Mouse (Mus musculus): ENCODE measurements at regions not wholly inside any gene's neighbourhood (a gene's known extent, or its start where the extent isn't known, plus 50 kb on each side); places are given as distances from the start of the nearest gene placed in this dataset.

DNA sequence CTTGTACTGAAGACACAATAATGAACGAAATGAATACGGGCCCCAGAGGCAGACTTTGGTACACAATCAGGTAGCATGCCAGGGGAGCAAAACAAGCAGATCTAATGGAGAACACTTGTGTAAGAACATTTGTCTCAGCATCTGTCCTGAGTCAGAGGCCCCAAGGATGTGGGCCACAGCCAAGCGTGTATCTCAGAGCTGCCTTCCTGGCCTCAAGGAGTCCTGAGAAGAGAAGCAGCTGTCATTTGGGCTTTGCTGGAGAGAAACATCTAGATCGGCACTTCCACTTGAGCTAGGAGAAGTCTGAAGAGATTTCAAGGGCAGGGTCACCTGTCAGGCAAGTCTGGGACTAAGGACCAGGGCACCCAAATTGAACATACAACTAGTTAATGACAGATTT lies 76.8 kb upstream of the Egln3 start:
- DNase-seq (ENCODE audit: extremely low read depth, low read depth), result no peak

DNA sequence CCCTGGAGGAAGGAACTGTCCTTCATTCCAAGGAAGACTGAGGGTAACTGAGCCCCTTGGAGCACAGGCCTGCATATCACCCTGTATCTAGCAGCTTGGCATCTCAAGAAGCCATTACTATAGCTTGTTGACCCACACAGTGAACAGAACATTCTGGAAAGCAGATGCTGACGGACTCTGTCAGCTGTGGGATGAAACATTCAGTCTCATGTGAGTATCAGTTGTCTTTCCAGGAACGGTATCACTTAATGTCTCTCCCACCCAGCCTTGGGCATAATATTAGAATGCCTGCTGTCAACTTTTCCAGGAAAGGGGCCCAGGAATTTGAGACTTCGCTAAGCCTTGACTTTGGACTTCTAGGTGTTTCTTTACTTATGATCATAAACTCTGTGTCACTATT lies 76.3 kb upstream of the Egln3 start:
- DNase-seq (ENCODE audit: extremely low read depth, low read depth), result no peak

DNA sequence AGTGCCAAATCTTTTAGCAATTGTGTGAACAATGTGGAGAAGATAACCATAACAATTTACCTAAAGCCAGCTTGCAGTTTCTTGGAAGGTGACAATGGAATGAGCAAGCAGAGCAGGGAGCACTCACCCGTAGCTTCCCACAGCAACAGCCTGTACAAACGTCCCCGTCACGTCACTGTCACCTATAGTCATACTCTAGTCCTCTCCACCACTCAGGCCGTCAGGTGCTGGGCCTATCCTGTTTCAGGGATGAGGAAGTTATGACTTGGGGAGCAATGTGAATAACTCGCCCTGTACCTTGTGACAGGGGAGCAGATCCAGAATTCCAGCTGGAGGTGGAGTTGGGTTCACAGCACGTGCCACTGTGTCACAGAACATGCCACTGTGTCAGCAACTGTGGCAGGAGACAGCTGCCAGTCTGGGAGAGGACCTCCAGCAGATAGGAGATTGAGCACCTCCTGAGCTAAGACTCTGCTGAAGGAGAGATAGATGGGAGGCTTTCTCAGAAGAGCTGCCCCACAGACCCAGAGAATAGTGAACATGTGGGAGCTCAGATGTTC lies 73.4 kb upstream of the Egln3 start:
- DNase-seq (ENCODE audit: extremely low read depth, low read depth), result no peak

DNA sequence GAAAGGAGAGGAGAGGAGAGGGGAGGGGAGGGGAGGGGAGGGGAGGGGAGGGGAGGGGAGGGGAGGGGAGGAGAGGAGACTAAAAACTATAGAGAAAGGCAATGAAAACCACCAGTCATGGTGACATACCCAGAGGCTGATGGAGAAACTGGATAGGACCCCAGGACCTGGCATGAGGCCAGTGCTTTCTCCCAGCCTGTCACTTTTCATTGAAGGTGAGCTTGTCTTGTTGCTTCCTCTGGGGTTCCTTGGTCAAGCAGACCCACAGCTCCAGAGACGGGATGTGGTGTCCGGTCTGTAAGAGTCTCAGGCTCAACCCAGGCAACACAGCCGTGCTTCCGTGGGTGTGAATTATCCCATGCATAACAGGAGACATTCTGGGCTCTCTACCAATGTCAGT lies 69.8 kb upstream of the Egln3 start:
- DNase-seq (ENCODE audit: extremely low read depth, low read depth), result no peak

- no peak for DNase-seq (ENCODE audit: extremely low read depth, low read depth)
These were observed 69.0 kb upstream of the Egln3 start for GRCm38 (mm10) chr12:54272696-54273095.

- no peak for DNase-seq (ENCODE audit: extremely low read depth, low read depth)
These were observed 68.6 kb upstream of the Egln3 start for GRCm38 (mm10) chr12:54272226-54272625.

- DNase-seq (ENCODE audit: extremely low read depth, low read depth), result no peak
These were observed 62.2 kb upstream of the Egln3 start for GRCm38 (mm10) chr12:54265852-54266251.

DNA sequence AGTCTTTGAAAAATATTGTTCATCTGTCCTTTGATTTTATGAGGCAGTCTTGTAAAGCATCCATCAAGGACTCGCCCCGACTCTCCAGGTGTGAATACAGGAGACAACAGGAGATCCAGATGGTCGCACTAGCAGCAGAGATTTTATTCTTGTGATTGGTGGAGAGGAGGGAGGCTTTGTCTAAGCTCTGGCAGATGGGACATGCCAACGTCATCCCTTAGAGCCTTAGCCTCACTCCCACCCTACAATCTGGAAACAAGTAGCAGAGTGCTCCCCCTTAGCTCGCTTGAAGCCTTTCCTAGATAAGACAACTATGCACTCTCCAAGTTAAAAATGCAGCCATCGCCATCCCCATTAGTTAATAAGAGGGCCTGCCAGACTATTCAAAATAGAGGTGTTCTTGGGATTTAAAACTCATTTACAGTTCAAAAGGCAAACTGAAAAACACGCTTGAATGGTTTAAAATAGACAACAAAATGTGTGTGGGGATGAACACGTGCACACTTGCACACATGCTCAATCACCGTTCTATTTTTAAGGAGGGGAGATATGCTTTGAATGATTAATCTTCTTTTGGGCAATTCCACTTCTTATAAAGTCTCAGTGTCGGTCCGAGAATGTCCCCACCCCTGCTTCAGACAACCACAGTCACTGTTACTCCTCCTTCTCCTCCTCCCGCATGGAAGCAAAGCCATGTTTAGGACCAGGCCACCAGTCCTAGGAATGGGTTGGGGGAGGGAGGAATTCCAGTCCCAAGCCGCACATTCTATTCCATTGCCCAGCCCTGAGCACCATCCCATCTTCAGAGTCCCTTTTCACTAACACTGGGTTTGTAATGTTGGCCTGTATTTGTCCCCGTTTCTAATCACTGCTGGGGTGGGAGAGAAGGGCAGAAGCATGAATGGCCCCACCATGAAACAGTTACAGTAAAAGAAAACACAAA lies 61.5 kb upstream of the Egln3 start:
- no peak for DNase-seq (ENCODE audit: extremely low read depth, low read depth)

DNA sequence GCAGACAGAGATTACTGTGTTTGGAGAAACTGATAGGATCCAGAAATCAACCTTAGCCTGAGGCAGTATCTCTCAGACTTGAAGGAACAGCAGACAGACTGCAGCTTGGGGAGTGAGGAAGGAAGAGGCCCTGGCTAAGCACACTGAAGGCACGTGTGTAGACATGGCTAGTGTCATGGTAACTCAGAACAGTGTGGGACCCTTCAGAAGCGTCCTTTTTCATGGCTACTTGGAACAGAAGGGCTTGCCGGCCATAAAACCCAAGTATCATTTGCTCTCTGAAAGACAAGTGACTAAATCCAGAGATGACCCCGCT lies 60.7 kb upstream of the Egln3 start:
- no peak for DNase-seq (ENCODE audit: extremely low read depth, low read depth)

DNA sequence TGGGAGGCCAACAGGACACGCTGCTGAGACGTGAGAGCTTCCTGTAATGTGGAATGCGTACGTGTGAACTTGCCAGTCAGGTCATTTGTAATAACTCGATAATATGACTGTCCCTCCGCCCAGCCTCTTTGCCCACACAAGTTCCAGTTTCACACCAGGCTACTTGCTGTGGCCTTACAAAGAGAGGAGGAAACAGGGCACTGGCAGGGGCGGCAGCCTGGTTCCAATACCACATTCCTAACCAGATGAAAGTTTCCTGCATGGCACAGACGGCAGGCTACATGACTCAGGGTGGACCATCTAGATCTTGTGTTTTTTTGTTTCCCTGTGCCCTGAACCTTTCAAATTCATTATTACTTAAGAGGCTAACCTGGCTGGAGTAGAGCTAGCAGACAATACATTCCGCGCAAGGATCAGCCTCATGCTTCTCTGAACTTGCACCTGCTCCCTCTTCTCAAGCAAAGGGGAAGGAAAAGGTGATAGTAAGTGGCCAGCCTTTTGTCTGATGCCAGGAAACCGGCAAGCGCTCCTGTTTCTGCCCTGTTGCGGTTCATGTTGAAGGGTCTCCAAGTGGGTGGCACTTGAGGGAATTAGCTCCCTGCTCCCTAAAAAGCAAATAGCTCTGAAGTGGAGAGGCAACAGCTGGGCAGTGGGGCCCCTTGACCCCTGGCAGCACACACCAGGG lies 60.2 kb upstream of the Egln3 start:
- no peak for DNase-seq (ENCODE audit: extremely low read depth, low read depth)

- DNase-seq (ENCODE audit: extremely low read depth, low read depth), result no peak
These were observed 58.8 kb upstream of the Egln3 start for GRCm38 (mm10) chr12:54262236-54263005.

GRCm38 (mm10) chr12:54261426-54261825 lies 57.8 kb upstream of the Egln3 start:
- no peak for DNase-seq (ENCODE audit: extremely low read depth, low read depth)

DNA sequence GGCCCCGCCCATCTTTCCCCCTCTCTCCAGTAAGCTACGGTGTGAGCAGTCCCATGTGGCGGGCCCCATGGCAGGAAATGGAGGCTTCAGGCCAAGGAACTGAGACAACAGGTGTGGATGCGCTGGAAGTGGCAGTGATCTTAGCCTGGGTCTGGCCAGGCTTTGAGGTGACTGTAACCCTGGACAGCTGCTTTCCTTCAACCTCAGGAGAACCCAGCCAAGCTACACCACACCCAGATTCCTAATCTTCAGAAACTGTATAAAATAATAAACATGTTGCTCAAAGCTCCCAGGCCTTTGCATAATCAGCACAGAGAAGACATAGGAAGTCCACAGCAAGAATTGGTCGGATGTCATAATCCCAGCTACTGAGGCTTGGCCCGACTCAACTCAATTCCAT lies 56.8 kb upstream of the Egln3 start:
- no peak for DNase-seq (ENCODE audit: extremely low read depth, low read depth)

- no peak for DNase-seq (ENCODE audit: extremely low read depth, low read depth)
These were observed 54.2 kb upstream of the Egln3 start for GRCm38 (mm10) chr12:54257776-54258433.

DNA sequence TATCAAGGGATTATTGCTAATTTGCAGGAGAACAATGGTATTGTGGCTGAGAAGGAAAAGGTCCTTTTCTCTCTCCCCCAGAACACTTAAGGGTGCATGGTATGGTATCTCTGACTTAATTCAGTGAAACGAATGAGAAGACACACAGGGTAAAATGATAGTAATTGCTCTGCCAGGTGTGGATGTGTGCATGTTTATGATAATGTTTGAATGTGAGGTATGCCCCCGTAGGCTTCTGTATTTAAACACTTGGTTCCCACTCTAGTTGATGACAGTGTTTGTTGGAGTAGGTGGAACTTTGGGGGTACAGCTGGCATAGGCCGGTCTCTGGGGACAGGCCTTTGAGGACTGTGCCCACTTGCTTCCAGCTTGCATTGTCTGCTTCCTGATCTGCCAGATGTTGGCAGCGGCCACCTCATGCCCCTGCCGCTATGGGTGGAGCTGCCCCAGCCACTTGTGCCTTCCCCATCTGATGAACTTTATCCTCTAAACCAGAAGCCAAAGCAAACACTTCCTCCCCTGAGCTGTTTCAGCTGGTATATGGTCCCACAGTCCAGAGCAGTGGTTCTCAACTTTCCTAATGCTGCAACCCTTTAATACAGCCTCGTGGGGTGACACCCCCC lies 53.0 kb upstream of the Egln3 start:
- DNase-seq (ENCODE audit: extremely low read depth, low read depth), result peak; percentile 40
